Mouse (Mus musculus) cerebellum, adult 9-11 months (tissue): ENCODE data around the gene Rfx5.
A peak's percentile ranks its signal among the peaks of the same experiment; 100 is the strongest.
"Not testable (repeated sequence)": the region's sequence is repeated elsewhere in the genome, so short reads cannot be mapped to it uniquely, and the experiment has no call there.

Source experiments
- DNase-seq: peaks from one replicate; pipeline ENCODE4 v3.0.0; 2022

Rfx5 gene

GRCm38 (mm10) chr3:94937194-94937593, 16.7 kb upstream of the Rfx5 start:
- not testable (repeated sequence) for DNase-seq

GRCm38 (mm10) chr3:94940033-94940432, 13.8 kb upstream of the Rfx5 start:
- not testable (repeated sequence) for DNase-seq

GRCm38 (mm10) chr3:94942211-94942967, 11.5 kb upstream of the Rfx5 start:
- not testable (repeated sequence) for DNase-seq

GRCm38 (mm10) chr3:94943706-94944105, 10.2 kb upstream of the Rfx5 start:
- not testable (repeated sequence) for DNase-seq

- no peak for DNase-seq
Observed at GRCm38 (mm10) chr3:94948066-94948614, 5.7 kb upstream of the Rfx5 start.

- DNase-seq, result no peak
Observed at GRCm38 (mm10) chr3:94949645-94950044, 4.2 kb upstream of the Rfx5 start.

GRCm38 (mm10) chr3:94952806-94953205, 1.1 kb upstream of the Rfx5 start:
- peak; percentile 82 for DNase-seq

GRCm38 (mm10) chr3:94953384-94953763, 501 bp upstream of the Rfx5 start:
- DNase-seq, result no peak

- no peak for DNase-seq
Observed at GRCm38 (mm10) chr3:94958295-94958694, 4.4 kb downstream of the Rfx5 start.

- no peak for DNase-seq
Observed at GRCm38 (mm10) chr3:94959871-94960270, 6.0 kb downstream of the Rfx5 start.

GRCm38 (mm10) chr3:94960322-94960721, 6.4 kb downstream of the Rfx5 start:
- DNase-seq, result no peak

GRCm38 (mm10) chr3:94964989-94965388, 11.1 kb downstream of the Rfx5 start:
- no peak for DNase-seq

- DNase-seq, result no peak
Observed at GRCm38 (mm10) chr3:94965878-94966277, 12.0 kb downstream of the Rfx5 start.

GRCm38 (mm10) chr3:94972552-94972951, 18.7 kb downstream of the Rfx5 start:
- DNase-seq, result peak; percentile 23

- no peak for DNase-seq
Observed at GRCm38 (mm10) chr3:94973620-94974019, 19.7 kb downstream of the Rfx5 start.

GRCm38 (mm10) chr3:94974026-94974527, 20.2 kb downstream of the Rfx5 start:
- DNase-seq, result no peak

GRCm38 (mm10) chr3:94974528-94975422, 20.9 kb downstream of the Rfx5 start, which contains the start of gene Pi4kb:
Gene Pi4kb (plus strand): TSS chr3:94974731.
- DNase-seq, result peak; percentile 88

GRCm38 (mm10) chr3:94984312-94984711, 30.4 kb downstream of the Rfx5 start:
- DNase-seq, result no peak

GRCm38 (mm10) chr3:94985513-94985912, 31.6 kb downstream of the Rfx5 start:
- no peak for DNase-seq

GRCm38 (mm10) chr3:94987578-94987977, 33.7 kb downstream of the Rfx5 start:
- no peak for DNase-seq

GRCm38 (mm10) chr3:94989159-94989761, 35.4 kb downstream of the Rfx5 start:
- no peak for DNase-seq

- DNase-seq, result peak; percentile 76
Observed at GRCm38 (mm10) chr3:94996946-94997345, 43.1 kb downstream of the Rfx5 start.

GRCm38 (mm10) chr3:95002569-95002968, 48.7 kb downstream of the Rfx5 start:
- no peak for DNase-seq
